Mouse (Mus musculus): ENCODE measurements at regions not wholly inside any gene's neighbourhood (a gene's known extent, or its start where the extent isn't known, plus 50 kb on each side); places are given as distances from the start of the nearest gene placed in this dataset.
"Not testable (repeated sequence)": the region's sequence is repeated elsewhere in the genome, so short reads cannot be mapped to it uniquely, and the experiment has no call there.

DNA sequence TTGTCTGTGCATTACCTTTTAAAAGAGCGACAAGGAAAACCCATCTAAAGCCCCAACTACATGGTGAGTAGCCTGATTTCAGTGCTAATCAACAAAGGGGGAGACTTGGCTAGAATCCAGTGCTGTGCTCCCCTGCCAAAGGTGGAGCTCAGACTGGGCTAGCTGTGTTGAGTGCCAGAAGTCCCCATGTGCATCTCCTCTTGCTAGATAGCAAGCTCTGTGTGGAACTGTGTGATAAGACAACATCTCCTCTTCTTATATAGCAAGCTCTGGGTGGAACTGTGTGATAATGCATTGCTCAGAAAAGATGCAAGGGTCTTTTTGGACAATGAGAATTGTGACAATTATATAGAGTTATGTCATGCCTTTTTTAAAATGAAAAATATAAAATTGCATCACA lies 741.4 kb downstream of the Adam6a start:
- DNase-seq (ENCODE audit: low spot score) = no peak

DNA sequence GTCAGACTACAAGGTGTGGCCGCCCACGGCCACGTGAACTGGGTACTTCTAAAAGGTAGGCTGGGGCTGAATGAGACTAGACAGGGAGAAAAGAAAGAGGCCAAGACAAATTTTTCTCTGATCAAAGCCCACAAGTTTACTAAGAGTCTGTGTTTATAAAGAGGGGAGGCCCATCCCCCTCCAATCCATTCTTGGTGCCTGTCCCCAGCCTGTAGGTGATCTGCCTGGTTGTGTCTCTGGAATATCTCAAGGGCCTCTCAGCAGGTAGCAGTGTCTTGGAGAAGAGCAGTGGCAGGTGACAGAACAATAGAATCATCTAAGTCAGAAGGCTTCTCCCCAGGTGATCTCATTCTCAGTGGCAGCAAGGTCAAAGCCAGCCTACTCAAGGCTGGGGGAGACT lies 743.3 kb downstream of the Adam6a start:
- no peak for DNase-seq (ENCODE audit: low spot score)

DNA sequence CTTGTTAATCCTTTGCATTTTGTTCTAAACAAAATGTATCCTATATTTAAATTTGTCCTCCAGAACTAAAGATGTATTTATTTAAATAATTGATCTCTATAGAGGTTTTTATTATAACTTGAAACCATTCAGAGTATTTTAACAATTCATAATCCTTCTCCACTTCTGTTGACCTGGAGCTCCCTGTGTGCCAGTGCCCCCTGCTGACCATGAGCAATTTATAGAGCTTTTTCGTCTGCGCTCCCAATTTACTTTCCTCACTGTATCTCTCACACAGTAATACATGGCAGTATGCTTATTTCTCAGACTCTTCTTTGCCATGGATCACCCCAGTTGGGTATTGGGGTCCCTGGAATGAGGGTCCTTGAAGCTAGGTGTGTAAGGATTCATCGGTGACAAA lies 747.4 kb downstream of the Adam6a start:
- DNase-seq (ENCODE audit: low spot score) = no peak

DNA sequence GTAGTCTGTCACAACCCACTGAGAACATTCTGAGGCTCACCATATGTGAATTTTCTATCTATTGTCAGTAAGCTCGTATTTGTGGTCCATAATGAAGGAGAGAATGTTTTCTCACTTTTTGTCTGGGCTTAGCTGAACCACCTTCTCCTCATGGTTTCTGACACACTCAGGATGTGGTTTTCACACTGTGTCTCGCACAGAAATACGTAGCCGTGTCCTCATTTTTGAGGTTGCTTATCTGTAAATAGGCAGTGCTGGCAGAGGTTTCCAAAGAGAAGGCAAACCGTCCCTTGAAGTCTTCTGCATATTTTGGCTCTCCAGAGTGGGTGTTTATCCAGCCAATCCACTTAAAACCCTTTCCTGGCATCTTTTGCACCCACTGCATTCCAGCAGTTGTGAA lies 756.1 kb downstream of the Adam6a start:
- DNase-seq (ENCODE audit: low spot score) = no peak

DNA sequence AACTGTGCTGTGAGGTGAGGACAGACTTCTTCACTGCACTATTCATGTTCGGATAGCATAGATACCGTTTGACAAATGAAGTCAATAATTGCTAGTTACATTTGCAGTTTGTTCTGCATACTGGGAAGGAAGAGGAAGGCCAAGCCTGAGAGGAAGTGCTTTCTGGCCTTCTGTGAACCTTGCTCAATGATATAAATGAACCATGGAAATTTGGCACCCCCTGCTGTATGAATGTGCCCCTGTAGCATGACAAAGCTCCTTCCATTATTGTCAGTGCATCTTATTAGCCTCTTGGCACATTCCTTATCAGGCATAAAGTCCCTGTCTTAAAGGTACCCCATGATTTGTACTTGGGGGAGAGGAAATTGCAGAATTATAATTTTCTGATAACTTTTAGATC lies 758.0 kb downstream of the Adam6a start:
- no peak for DNase-seq (ENCODE audit: low spot score)

DNA sequence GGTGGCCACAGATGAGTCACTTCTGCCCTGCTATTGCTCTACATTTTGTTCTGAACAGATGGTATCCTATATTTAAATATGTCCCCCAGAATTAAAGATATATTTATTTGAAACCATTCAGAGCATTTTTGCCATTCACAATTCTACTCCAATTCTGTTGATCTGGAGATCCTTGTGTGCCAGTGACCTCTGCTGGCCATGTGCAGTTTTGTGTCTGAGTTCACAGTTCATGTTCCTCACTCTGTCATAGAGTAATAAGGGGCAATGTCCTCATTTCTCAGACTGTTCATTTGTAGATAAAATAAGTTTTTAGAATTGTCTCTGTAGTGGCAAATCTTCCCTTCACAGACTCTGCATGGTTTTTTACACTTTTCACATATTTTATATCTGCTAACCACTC lies 788.8 kb downstream of the Adam6a start:
- no peak for DNase-seq (ENCODE audit: low spot score)

DNA sequence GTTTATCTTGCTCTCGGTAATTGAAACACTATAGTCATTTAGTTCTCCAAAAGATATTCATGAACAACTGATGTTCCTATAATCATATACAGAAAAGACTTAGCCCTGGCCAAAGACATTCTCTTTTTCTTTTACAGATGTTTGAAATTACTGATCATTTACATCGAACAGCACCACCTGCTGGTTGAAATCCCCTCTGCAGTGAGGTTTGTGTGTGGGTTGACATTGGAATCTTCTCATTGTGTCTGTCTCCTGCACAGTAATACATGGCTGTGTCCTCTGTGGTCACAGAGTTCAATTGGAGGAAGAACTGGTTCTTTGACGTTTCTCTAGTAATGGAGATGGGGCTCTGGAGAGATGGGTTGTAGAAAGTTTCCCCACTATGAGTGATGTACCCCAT lies 822.6 kb downstream of the Adam6a start:
- no peak for DNase-seq (ENCODE audit: low spot score)

DNA sequence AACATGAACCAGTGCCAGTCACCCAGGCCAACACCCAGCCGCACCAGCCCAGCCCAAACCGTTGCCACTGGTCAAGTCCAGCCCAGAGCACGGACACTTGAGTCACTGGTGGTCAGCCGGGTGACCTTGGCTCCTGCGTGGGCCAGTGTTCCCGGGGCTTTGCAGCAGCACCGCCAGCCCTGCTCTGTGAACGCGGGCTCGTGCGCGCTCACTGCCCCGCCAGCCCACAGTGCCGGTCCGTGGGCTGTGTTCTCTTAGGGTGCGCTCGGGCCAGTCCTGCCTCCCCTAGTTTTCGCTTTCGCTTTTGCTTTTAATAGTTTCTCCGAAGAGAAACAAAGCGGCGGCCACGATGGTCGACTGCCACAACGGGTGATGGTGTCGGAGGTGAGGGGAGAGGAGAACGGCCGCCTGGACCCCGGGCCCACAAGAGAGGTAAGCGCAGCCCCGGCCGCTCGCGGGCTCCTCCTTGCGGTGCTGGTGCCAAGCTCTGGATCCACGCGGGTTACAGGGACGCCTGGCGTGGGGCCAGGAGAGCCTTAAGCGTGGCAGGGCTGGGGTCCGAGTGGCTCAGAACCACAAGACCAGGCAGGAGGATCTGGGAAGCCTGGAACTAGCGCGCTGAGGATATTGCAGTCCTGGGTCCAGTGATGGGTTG lies 835.1 kb downstream of the Adam6a start:
- peak; percentile 3 for DNase-seq (ENCODE audit: low spot score)

DNA sequence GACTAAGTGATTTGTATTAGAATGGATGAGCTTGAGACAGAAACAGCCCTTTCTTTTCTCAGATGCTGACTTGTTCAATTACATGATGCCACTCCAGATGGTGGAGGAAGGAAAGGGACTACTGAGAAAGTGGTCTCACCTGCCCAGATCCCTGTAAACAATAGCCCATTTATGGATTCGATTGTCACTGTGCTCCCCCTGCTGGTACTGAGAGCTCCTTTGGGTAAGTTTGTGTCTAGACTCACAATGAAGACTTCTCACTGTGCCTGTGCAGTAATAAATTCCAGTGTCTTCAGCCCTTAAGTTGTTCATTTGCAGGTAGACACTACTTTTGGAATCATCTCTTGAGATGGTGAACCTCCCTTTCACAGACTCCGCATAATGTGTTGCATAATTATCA lies 847.7 kb downstream of the Adam6a start:
- no peak for DNase-seq (ENCODE audit: low spot score)

DNA sequence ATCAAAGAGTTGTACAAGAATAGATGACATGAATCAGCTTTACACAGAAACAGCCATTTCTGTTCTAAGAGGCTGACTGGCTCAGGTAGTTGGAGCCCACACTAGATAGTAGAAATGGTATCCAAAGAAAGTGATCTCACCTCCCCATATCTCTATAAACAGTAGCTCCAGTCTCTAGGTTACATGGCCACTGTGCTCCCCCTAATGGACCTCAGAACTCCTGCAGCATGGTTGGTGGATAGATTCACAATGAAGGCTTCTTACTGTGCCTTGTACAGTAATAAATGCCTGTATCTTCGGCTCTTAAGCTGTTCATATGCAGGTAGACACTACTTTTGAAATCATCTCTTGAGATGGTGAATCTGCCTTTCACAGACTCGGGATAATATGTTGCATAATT lies 862.5 kb downstream of the Adam6a start:
- DNase-seq (ENCODE audit: low spot score) = no peak

DNA sequence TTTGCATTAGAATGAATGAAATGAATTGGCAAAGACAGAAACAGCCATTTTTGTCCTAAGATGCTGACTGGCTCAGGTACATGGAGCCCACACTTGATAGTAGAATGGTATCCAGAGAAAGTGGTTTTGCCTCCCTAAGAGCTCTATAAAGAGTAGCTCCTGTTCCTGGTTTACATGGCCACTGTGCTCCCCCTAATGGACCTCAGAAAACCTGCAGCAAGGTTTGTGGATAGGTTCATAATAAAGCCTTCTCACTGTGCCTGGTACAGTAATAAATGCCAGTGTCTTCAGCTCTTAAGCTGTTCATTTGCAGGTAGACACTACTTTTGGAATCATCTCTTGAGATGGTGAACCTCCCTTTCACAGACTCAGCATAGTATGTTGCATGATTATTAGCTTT lies 890.8 kb downstream of the Adam6a start:
- DNase-seq (ENCODE audit: low spot score) = no peak

DNA sequence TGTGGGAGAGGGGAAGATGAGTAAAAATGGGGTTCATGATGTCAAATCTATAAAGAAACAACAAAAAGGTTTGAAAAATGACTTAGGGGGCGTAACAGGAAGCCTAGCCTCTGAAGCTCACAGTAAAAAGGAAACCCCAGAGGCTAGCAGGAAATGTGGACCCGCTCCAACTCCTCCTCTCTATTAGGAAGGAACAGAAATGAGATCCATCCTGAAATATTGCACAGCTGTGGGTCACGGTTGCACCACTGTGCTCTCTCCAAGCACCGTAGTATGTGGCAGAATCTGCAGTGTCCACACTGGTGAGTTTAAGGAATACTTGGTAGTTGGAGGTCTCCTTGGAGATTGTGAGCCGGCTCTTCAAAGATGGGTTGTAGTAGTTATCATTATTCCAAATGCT lies 918.3 kb downstream of the Adam6a start:
- no peak for DNase-seq (ENCODE audit: low spot score)

DNA sequence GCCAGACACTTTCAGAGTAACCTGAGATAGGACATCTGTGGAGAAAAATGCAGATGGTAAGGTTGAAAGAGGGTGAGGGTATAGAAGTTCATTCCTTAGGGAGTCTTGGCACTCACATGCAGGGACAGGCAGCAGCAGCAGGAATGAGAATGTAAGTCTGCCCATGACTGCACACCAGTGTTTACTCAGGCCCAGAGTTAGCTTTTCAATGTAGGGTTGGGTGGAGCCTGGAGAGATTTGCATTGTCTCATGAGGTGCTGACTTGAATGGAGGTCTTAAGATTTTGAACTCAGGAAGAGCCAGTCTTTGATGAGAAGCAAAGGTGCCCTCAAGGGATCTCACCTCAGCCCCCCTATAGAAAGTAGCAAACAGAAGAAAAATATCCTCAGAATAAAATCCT lies 918.9 kb downstream of the Adam6a start:
- no peak for DNase-seq (ENCODE audit: low spot score)

DNA sequence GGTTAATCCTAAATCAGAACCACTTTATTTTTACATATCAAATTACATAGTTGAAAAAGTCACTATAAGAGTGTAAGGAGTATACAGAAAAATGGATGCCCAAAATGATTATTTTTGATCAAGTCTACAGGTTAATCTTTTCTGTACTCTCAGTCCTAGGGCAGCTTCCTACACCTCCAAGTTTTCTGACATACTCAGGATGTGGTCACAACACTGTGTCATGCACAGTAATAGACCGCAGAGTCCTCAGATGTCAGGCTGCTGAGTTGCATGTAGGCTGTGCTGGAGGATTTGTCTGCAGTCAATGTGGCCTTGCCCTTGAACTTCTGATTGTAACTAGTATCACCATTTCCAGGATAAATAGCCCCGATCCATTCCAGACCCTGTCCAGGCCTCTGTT lies 925.1 kb downstream of the Adam6a start:
- DNase-seq (ENCODE audit: low spot score) = no peak

DNA sequence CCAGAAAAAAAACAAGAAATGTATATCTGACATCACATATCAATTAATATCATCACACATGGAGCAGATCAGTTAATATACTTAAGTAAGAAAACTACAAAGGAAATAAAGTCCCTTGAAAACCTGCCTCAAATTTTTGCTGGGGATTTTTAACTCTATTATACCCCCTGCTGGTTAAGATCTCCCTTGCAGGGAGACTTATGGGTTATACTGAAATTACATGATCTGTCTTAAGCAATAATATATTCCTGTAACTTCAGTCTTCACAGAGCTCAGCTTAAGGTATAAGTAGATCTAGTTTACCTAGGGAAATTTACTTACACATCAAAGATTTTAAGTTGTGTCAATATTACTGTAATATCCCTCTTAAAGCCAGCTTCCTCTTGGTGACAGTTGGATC lies 929.0 kb downstream of the Adam6a start:
- DNase-seq (ENCODE audit: low spot score) = not testable (repeated sequence)

DNA sequence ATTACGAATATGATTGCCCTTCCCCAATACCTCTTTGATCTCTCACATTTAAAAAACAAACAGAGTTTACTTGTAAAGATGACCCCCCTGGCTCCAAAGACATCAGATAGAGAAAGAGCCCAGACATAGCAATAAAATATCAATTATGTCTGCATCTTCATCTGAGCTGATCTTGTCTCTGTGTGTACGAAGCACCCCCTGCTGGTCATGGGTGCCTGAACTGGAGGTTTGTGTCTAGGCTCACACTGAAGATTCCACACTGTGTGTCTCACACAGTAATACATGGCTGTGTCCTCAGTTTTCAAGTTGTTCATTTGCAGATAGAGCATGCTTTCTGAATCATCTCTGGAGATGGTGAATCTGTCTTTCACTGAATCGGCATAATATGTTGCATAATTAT lies 935.0 kb downstream of the Adam6a start:
- DNase-seq (ENCODE audit: low spot score) = no peak

DNA sequence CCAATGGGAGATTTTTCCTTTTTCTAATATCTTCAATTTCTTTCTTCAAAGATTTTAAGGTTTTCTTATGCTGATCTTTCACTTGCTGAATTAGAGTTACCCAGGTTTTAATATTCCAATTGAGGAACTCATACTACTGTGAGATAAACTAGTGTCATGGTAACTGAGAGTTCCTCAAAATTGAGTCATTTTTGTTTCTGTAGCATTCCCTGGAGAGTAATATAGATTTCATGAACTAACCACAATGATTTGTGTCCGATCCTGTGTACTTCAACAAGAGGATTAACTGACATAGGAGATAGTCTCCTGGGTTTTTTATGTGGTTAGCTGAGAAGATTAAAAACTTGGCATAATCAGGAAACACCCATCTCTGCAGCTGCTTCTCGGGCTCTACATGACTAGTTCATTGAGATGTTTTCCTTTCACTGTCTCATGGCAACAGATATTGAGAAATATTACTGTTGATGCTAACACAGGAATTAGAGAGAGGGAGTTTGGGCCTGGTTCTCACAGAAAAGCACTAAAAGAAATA lies 949.9 kb downstream of the Adam6a start:
- not testable (repeated sequence) for DNase-seq (ENCODE audit: low spot score)

DNA sequence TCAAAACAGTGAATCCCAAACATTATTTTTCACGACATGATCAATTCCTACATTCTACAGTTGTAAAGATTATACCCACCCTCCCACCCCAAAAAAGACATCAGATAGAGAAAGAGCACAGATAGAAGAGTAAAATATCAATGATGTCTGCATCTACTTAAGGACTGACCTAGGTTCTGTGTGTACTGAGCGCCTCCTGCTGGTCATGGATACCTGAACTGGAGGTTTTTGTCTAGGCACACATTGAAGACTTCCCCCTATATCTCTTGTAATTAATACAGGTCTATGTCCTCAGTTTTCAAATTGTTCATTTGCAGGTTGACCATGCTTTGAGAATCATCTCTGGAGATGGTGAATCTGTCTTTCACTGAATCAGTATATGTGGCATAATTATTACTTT lies 952.0 kb downstream of the Adam6a start:
- DNase-seq (ENCODE audit: low spot score) = no peak

DNA sequence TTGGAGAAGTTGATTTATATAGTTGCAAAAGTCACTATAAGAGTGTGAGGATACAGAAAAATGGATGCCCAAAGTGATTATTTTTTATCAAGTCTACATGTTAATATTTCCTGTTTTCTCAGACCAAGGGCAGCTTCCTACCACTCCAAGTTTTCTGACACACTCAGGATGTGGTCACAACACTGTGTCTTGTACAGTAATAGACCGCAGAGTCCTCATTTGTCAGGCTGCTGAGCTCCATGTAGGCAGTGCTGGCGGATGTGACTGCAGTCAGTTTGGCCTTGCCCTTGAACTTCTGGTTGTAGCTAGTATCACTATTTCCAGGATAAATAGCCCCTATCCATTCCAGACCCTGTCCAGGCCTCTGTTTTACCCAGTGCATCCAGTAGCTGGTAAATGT lies 969.4 kb downstream of the Adam6a start:
- DNase-seq (ENCODE audit: low spot score) = no peak

DNA sequence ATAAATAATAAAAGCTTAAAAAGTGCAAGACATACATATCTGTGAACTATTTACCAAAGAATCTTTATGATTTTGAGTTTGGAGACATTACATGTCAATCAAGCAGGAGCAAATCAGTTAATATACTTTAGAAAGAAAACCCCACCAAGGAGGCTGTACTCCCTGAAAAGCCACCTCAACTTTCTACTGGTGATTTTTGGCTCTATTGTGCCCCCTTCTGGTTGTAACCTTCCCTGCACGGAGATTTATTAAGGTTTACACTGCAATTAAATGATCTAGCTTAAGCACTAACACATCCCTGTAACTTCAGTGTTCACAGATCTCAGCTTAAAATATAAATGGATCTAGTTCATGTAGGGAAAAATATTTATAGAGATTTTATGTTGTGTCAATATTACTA lies 998.4 kb downstream of the Adam6a start:
- not testable (repeated sequence) for DNase-seq (ENCODE audit: low spot score)

DNA sequence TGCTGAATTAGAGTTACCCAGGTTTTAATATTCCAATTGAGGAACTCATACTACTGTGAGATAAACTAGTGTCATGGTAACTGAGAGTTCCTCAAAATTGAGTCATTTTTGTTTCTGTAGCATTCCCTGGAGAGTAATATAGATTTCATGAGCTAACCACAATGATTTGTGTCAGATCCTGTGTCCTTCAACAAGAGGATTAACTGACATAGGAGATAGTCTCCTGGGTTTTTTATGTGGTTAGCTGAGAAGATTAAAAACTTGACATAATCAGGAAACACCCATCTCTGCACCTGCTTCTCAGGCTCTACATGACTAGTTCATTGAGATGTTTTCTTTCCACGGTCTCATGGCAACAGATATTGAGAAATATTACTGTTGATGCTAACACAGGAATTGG lies 1001.2 kb downstream of the Adam6a start:
- DNase-seq (ENCODE audit: low spot score) = not testable (repeated sequence)

DNA sequence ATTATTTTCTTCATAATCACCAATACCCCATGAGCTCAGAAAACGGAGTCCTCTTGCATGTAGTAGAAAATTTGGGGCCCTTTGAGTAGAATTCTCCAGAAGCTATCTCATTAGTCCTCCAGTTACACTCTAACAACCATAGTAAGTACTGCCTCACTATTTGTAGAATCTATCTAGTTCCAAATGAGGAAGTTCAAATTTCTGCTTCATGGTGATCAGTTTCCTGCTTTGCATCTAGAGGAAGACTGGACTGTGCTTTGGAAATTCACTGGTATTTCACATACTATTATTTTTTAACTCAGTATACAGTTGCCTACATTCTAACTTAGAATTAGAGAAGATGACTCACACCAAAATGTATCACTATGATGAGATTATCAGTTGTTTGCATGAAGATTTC lies 1018.7 kb downstream of the Adam6a start:
- DNase-seq (ENCODE audit: low spot score) = no peak

DNA sequence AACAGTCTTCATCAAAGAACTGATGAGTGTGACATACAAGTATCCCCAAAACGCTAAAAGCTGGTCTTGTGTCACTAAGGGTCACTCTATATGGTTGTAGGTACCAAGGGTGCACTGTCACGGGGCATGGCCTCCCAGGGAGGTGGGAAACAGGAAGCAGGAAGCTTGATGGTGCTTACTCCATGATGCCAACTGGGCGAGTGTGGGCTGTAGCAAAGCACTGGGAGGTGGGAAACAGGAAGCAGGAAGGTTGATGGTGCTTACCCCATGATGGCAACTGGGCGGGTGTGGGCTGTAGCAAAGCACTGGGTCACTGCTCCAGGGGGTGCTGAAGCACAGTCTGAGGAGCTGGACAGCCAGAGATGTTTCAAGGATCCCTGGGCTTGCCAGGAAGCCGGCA lies 1019.3 kb downstream of the Adam6a start:
- no peak for DNase-seq (ENCODE audit: low spot score)

DNA sequence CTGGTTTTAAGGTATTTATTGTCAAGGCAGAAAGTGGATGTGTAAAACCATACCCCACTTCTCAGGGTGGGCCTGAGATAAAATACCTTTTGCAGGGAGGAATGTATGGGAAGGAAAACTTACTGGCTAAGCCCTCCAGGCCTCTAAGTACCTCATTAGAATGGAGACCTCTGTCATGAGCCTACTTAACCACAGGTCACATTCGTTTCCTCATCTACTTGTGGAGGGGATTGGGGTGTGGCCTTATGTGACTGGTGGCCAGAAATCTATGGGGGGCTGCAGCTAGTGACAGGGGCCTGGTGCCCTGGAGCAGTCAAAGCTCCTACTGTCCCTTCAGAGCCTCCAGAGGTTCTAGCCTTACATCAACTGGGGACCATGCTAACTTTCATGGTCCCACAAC lies 1020.0 kb downstream of the Adam6a start:
- DNase-seq (ENCODE audit: low spot score) = no peak

All from heart, adult 8-10 months (tissue).